In the genomic region with DNA sequence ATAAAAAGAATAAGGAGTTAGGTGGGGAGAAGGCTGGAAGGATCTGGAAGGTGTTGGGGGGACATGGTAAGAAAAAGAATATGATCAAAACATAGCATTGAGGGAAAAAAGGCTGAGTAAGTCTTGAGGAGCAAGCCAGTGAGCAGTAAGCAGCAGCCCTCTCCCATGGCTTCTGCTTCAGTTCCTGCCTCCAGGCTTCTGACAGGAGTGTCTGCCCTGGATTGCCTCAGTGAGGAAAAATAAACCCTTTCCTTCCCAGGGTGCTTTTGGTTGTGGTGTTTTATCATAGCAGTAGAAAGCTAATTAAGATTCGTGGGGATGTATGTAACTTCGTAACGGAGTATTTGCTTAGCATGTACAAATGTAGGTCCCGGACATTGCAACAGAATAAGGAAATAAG, we compare ENCODE assay signal across 32 mouse cellular contexts. TPM values are rescaled to one million over a fixed set of nuclear protein-coding genes. Genes with fewer than 3 reads are reported as not detected.
"Had no signal": no experiment of that assay in that cellular context is flagged by ENCODE, and none has a peak within 500 bp of the region (broad histone marks: within the 10 kb centered on the region; RNA-seq: fewer than 3 reads in every experiment).

No protein-coding gene starts in this region.

- H3K27me3 ChIP-seq: embryonic facial prominence, embryonic 12.5 days; embryonic facial prominence, embryonic 13.5 days; embryonic facial prominence, embryonic 15.5 days; forebrain, embryonic 12.5 days; forebrain, embryonic 13.5 days; forebrain, embryonic 15.5 days had no signal

- H3K4me2 ChIP-seq: embryonic facial prominence, embryonic 12.5 days; embryonic facial prominence, embryonic 13.5 days; embryonic facial prominence, embryonic 15.5 days; forebrain, embryonic 12.5 days; forebrain, embryonic 13.5 days; forebrain, embryonic 15.5 days had no signal

- H3K9ac ChIP-seq: embryonic facial prominence, embryonic 12.5 days; embryonic facial prominence, embryonic 13.5 days; embryonic facial prominence, embryonic 15.5 days; forebrain, embryonic 12.5 days; forebrain, embryonic 13.5 days; forebrain, embryonic 15.5 days; forebrain, postnatal 0 days had no signal

- H3K27ac ChIP-seq: embryonic facial prominence, embryonic 10.5 days; embryonic facial prominence, embryonic 12.5 days; embryonic facial prominence, embryonic 13.5 days; embryonic facial prominence, embryonic 15.5 days; forebrain, embryonic 10.5 days; forebrain, embryonic 12.5 days; forebrain, embryonic 13.5 days; forebrain, embryonic 15.5 days; gastrocnemius, adult 2 months had no signal

- H3K9me3 ChIP-seq: embryonic facial prominence, embryonic 10.5 days; embryonic facial prominence, embryonic 12.5 days; embryonic facial prominence, embryonic 13.5 days; embryonic facial prominence, embryonic 15.5 days; forebrain, embryonic 10.5 days; forebrain, embryonic 12.5 days; forebrain, embryonic 13.5 days; forebrain, embryonic 15.5 days had no signal

- DNase-seq: cerebellum, adult 18-20 months; cerebellum, adult 2 months; cerebellum, adult 8-10 months; cerebellum, adult 9-10 months; cerebellum, adult 9-11 months; cerebellum, postnatal 10 days; cerebellum, postnatal 14 days; cerebellum, postnatal 25 days; cerebellum, postnatal 36 days; embryo, embryonic 11 days; forebrain, postnatal 0 days; gastrocnemius, adult 2 months; gastrocnemius, postnatal 10 days; gastrocnemius, postnatal 14 days; gastrocnemius, postnatal 25 days; gastrocnemius, postnatal 36 days; heart, adult 18-20 months had no signal

- H3K4me3 ChIP-seq: embryonic facial prominence, embryonic 10.5 days; embryonic facial prominence, embryonic 12.5 days; embryonic facial prominence, embryonic 13.5 days; embryonic facial prominence, embryonic 15.5 days; erythroblast, embryonic 14.5 days; forebrain, embryonic 10.5 days; forebrain, embryonic 12.5 days; forebrain, embryonic 13.5 days; forebrain, embryonic 15.5 days; gastrocnemius, adult 2 months had no signal

- ATAC-seq: forebrain, embryonic 13.5 days; forebrain, embryonic 14.5 days; forebrain, embryonic 15.5 days; forebrain, embryonic 16.5 days; forebrain, postnatal 0 days had no signal

- H3K36me3 ChIP-seq: embryonic facial prominence, embryonic 10.5 days; embryonic facial prominence, embryonic 12.5 days; embryonic facial prominence, embryonic 13.5 days; embryonic facial prominence, embryonic 15.5 days; forebrain, embryonic 10.5 days; forebrain, embryonic 12.5 days; forebrain, embryonic 15.5 days had no signal

- H3K4me1 ChIP-seq: embryonic facial prominence, embryonic 10.5 days; embryonic facial prominence, embryonic 12.5 days; embryonic facial prominence, embryonic 13.5 days; embryonic facial prominence, embryonic 15.5 days; forebrain, embryonic 10.5 days; forebrain, embryonic 12.5 days; forebrain, embryonic 13.5 days; forebrain, embryonic 15.5 days had no signal

RNA-seq across cellular contexts. Expression of gene A930002H24Rik, which starts 39.5 kb away (rescaled TPM):
- total RNA-seq: common myeloid progenitor, adult 5-6 weeks; gastrocnemius, adult 18-20 months; gastrocnemius, adult 2 months; gastrocnemius, adult 8-10 months; gastrocnemius, postnatal 14 days; gastrocnemius, postnatal 25 days; gastrocnemius, postnatal 36 days; granulocyte monocyte progenitor cell, adult 5-6 weeks had no signal
